Mouse (Mus musculus) frontal cortex, postnatal 14 days (tissue): ENCODE measurements around the gene Usp15.
"Not testable (repeated sequence)": the region's sequence is repeated elsewhere in the genome, so short reads cannot be mapped to it uniquely, and the experiment has no call there.

Experiments used
- DNase-seq, 2 experiments: peaks; one replicate each; pipeline ENCODE4 v3.0.0; 2022; ENCODE audit warnings: low spot score in 2 of 2

Usp15 gene

DNA sequence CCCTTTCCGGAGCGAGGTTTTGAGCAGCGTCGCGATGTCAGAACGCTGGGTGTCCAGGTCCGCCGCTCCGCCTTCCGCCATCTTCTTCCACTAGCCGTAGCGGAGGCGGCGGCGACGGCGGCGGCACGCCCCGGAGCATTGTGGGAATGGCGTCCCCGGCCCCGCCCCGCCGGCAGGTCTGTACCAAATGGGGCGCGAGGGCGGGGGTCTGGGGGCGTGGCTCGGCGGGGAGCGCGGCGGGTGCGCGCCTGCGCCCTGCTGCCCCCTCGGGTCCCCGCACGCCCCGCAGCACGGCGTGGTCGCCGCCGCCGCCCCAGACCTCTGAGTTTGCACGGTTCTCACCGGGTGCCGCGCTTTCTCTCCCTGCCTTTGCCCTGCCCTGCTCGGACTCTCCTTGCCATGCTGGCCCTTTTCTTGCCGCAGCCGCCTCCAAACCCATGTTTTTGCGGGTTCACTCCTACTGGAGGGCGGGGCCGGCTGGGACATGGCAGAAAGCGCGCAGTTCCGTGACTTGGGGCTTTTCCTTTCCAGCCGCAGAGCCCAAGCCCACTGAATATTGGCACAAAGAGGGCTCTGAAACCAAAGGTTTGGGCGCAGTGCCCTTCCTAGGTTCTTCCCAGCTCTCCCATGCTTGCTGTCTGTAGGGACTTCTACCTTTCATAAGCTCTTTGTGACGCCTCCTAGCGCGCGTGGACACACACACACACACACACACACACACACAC lies at the start of gene Usp15:
Gene Usp15 (minus strand): TSS at position 161 of the 725 bp plus-strand sequence.
- DNase-seq: peak; percentile 84 to 88

DNA sequence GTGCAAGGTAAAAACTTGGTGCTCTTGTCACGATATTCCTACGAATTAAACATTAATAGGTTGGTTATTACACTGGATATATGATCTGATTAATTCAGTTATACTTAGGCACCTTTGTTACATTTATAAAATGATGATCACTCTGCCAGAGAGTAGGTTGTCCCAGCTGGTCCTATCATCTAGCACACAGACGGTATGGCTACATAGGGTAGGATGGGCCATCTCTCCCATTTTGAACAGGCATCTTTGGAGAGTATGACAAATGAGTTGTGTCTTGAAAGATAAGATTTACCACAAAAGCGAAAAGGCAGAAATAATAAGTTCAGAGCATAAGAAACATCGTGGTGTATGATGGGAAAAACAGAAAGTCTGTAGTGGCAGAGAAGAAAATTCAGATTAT lies 32.6 kb upstream of the Usp15 start:
- no peak for DNase-seq

DNA sequence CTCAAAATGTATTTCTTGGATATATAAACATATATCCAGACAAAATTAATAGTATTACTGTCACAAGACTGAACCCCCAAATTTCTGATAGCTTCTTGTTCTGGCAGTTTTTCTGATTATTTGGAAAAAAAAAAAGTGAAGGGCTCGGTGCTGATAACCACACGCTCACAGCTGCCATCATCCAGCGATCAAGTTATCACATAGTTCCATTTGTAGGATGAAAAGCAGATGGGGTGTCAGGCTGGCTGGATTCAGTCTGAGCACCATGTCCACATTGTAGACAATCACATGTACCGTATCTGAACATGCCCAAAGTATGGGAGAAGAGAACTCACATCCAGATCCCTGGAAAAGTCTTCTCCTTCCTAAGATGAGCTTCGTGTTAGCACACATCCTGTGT lies 26.0 kb upstream of the Usp15 start:
- no peak for DNase-seq

DNA sequence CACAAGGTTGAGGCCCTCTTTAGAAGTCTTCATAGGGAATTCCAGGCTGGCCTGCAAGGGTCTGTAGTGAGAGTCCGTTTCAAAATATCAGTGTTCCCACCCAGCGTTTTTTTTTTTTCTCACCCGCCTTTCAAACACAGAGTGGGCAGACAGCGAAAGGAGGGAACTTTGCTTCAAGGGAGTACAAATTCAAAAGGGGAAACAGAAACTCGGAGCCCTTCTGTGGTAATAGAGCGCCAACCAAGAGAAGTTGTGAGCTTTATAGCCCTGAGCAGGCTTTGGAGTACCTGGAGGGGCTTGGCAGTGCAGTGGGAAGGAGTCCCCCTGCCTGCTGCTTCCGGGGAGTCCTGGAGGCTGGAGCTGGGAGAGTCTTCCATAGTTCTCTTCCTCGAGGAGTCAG lies 12.7 kb upstream of the Usp15 start:
- DNase-seq: no peak

DNA sequence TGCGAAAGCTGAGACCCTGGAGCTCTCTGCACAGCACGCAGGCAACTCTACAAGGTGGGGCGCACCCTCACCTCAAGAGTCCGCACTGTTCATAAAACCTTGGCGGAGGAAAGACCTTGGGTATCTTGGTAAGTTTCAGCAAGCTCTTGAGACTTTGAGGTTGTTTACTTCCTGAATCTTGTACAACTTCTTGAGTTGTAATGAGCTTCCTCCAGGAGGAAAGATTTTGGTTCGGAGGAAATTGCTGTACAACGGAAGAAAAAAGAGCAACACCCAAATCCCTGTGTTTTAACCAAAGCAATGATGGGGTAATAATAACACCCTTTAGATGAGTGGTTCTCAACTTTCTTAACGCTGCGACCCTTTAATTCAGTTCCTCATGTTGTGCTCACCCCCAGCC lies 11.5 kb upstream of the Usp15 start:
- no peak for DNase-seq

DNA sequence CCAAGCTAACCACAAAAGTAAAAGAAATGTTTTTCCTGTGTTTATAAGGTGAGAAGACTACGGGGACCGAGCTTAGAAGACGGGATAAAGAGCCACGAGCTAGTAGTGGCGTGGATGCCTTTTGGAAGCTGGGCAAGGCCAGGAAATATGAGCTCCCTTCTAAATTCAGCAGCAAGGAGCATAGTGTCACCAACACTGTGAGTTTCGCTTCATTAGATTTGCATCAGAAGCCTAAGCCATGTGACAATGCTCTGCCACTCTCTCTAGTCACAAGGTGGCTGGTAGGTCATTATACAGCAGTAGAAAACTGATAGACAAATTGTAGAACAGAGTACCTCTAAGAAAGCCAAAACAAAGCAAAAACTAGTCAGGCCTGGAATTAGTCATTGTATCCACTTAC lies 9.3 kb upstream of the Usp15 start:
- DNase-seq: no peak

DNA sequence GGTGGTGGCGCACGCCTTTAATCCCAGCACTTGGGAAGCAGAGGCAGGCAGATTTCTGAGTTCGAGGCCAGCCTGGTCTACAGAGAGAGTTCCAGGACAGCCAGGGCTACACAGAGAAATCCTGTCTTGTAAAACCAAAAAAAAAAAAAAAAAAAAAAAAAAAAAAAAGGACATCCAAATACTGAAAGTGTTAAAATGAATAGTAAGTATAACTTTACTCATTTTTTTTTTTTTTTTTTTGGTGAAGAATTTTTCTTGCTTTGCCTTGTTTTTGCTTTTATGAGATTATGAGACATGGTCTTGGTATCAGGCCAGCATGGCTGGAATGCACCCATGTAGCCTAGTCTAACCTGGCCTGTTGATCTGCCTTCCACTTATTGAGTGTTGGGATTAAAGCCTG lies 8.6 kb upstream of the Usp15 start:
- DNase-seq: not testable (repeated sequence)

DNA sequence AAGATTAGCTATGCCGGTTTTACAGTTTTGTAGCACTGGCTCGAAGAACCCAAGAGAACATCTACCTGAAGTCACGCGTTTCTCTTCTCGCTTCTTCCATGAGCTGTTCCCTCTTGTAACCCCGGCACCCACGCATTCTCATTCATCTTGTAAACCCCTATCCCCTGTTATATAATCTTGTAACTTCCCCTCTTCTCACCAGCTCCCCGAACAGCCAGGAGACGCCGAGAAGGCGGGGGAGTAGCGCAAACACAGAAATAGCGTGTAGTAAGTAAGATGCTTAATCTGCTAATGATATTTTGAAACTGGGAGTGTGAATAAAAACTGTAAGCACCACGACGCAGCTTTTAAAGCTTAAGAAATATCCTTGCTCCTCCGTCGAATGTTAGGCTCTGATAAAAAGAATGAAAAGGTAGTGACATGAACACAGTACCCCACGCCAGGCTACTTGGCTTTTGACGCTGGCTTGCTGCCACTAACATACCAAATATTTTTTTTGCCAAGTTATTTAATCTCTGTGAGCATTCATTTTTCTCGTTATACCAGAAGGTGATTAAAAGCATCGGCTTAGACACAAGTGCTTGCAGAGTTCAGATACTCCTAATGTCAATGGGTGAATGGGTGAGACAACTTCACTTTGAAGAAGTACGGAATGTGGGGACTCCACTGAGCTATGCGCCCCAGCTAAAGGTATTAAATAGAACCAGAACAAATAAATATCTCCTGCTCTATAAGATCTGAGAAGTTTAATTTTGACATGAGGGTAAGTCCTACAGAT lies 5.4 kb upstream of the Usp15 start:
- no peak for DNase-seq

DNA sequence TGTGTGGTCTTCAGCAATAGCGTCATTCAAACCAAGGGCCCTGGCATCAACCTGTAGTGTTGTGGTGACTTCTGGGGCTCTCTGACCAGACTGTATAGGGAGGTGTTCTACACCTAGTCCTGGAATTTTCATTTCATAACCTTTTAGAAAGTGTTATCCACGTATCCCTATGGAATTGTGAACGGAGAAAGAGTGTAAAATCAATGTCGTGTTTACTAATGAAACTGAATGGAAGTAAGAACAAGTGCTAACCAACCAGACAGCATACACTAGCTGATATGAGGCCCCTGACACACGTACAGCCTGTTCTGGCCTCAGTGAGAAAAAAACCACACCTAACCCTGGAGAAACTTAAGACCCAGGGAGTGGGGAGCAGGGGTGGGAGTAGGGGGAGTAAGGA lies 4.6 kb upstream of the Usp15 start:
- DNase-seq: no peak

DNA sequence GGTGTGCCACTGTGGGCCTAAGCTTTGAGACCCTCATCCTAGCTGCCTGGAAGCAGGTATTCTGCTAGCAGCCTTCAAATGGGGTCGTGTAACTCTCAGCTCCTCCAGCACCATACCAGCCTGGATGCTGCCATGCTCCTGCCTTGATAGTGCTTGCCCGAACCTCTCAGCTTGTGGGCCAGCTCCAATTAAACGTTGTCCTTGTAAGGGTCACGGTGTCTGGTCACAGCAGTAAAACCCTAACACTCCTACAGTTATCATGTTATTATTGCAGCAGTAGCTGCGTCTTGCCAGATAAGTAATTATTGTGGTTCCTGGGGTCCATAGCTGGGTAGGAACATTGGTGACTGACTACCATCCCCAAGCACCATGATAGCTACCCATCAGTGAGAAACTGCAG lies 4.2 kb upstream of the Usp15 start:
- DNase-seq: no peak

DNA sequence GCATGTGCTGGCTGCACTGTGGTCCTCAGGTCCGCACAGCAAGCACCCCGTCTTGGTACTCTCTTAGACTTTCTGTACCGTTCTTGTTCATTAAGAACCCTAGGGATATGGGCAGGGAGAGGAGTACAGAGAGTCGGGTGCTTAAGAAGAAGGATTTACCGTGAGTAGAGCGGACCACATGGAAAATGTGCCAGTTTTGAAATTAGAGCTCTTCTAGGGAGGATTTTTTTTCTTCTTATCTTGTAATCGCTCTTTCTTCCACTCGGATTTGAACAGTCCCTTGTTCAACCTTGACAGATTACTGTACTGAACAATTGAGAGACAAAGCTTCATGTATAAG lies 3.5 kb upstream of the Usp15 start:
- no peak for DNase-seq

DNA sequence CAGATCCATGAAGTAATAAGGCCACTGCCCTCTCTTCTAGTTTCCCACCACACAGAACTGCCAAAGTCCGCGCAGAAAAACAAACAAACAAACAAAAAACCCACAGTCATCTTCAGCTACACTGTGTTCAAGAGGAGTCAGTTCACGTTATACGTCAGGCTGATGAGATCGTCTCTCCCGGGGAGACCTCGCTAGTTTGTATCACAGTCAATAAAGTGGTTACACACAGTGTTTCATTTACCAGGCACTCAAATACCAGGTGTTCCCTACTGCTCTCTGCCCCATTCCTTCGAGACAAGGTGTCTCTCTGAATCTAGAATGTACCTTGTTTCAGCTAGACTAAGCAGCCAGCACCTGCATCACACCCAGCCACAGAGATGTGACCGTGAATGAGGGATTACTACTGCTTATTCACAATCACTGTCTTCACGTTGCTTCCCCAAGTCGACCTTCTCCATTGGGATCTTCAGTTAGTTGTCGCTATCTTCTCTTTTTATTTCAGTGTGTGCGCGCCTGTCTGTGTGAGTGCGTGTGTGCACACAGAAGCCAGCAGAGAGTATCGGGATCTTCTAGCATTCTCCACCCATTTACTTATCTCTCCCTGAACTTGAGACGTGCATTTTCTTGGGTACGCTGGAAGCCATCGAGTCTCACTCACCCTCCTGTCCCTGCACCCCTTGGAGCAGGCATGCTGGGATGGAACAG lies 3.0 kb upstream of the Usp15 start:
- no peak for DNase-seq

DNA sequence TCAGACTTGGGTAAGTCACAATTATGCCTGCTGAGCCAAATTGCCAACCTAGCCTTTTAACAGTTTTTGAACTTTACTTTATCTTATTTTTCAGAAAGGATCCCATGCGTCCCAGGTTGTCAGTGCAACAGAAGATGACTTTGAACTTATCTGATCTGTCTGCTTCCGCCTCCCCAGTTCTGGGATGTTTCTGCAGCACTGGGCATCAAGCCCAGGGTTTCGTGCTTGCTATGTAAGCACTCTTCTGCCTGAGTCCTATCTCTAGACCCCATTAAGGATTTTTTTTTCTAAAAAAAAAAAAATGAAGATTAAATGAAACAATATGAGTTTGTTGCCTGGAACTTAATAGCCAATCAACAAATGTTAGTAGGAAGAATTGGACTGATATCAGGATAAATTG lies 2.3 kb upstream of the Usp15 start:
- no peak for DNase-seq

DNA sequence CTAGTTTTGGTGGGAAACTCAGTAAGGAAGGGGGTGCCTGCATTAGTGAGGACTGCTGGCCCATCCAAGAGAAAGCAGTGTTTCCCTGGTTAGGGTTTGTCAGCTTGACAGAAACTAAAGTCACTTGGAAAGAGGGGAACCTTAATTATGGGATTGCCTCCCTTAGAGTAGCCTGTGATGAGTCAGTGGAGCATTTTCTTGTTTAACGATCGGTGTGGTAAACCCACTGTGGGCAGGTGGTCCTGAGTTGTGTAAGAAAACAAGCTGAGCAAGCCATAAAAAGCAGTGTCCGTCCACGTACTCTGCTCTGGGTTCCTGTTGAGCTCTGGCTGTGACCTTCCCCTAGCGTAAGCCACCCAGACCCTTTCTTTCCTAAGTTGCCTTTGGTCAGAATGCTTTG lies 1.4 kb upstream of the Usp15 start:
- DNase-seq: no peak

DNA sequence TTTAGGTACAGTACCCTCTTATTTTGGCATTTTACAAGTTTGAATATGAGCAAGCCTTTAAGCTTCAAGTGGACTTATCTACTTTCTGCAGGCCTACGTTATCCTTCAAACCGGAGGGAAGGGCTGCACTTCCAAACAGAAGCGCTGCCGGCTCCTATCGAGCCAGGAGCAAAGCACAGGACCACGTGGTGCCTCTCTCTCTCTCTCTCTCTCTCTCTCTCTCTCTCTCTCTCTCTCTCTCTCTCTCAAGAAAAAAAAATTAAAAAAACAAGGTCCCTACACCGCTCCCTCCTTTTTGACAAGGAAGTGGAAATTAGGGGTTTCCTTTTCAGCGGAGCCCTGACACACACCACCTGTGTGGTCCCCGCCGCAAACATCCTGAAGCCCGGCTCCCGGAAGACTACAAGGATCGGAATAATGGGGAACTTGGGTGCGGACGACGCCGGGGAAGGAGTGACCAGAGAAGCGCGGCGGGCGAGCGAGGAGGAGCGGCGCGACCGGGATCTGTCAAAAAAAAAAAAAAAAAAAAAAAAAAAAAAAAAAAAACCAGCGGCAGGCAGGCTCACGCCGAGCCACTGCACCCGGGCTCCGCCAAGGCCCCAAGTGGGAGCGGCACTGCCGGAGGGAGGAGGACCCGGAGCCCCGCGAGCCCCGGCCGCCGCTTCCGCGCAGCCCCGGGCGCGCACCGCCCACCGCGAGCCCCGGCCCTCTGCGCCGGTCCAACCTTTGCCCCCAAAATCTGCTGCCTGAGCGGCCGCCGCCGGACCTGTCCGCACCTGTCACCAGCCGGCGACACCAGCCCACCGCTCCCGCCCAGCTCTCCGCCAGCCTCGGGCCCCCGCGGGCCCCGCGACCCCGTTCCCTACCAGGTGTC lies 597 bp downstream of the Usp15 start:
- peak in 1 of 2 experiments; percentile 28 for DNase-seq

DNA sequence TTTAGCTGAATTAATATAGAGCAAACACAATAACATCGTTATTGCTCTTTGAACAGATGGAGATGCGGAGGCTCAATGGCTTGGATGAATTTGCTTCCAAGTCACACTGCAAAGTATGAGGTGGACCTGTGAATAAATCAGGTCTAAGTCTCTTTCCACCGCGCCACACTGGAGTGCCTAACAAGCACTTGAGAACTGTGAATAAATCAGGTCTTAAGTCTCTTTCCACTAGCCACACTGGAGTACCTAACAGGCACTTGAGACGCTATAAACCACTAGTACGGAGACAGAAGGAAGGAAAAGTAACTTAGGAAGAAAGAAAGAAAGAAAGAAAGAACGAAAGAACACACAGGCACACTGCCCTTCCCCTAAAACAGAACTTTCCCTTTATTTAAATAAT lies 1.3 kb downstream of the Usp15 start:
- no peak for DNase-seq

DNA sequence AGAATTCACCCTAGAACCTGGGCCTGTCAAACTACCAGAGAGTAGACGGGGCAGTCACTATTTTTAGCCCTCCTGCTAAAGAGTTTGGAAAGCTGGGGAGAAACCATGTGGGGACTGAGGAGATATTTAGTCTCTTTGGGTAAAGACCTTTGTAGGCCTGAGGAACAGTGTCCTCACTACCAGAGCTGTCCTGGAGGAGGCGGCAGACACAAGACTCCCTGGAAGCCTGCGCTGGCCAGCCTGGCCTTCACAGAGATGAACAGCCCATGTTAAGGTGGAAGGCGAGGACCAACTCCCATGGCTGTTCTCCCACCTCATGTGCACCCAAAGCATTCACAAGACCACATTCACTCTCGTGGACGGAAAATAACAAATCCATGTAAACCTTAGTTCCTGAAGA lies 5.8 kb downstream of the Usp15 start:
- DNase-seq: no peak

DNA sequence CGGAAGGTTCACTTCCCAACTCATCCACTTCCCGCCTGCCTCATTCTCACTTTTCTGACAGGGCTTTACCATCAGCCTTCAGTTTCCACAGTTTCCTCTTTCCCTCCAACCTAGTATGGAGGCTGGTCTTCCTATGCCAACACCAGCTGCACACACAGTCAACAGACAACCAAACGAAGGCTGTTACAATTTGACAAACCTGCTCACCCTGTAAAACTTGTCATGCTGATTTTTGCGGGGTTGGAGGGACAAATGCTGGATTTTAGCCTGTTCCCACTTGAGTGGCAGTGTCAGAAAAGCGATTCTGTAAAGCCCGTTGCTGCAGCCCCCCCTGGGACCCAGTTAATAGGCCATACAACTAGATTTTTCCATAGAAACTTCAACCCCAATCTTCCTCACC lies 9.5 kb downstream of the Usp15 start:
- DNase-seq: no peak

DNA sequence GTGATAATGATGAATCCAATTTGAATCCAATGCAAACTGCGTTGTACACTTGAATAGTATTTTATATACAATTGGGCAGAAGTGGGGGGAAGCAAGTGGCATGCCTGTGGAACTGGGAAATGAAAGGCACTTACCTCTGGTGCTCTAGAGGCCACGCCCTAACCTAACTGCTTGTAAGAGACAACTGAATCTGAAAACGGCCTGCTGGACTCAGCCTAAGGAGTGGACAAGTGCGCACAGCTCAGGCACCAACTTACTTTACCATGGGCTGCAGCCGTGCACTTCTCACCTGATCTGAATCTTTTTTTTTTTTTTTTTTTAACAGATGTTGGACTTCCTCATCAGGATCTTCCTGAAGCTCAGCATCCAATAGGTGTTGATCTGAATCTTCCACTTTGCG lies 10.9 kb downstream of the Usp15 start:
- DNase-seq: no peak

DNA sequence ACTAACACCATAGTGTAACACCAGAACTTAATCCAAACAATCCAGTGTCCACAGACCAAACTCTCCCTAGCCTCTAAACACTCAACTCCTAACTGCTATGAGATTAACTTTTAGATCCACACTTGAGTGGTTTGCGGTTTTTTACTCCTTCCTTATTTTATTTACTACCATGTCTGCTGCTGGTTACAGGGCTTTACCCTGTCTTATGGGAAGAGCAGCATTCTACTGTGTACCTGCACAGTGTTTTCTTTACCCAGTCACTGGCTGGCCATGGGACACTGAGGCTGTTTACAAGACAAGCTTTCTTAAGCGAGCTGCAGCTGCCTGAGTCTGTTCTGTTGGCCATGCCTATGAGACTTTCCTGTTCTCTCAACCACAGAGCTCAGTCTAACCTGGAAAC lies 13.1 kb downstream of the Usp15 start:
- DNase-seq: no peak

DNA sequence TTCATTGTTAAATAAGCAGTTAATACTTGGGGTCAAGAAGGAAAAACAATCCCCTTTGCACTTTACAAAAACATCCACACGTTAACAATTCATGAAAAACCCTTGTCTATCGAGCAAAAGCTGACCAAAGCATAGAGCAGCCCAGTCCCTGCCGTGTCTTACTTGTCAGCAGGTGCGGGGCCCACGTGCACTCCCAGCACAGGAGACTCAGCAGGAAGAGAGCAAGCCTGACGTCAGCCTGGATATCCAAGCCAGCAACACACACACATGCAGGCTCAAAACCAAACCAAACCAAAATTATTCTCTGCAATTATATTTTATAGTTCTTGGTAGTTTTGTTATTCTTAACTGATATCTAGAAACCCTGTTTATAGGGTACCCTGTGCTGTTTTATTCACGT lies 13.6 kb downstream of the Usp15 start:
- no peak for DNase-seq

DNA sequence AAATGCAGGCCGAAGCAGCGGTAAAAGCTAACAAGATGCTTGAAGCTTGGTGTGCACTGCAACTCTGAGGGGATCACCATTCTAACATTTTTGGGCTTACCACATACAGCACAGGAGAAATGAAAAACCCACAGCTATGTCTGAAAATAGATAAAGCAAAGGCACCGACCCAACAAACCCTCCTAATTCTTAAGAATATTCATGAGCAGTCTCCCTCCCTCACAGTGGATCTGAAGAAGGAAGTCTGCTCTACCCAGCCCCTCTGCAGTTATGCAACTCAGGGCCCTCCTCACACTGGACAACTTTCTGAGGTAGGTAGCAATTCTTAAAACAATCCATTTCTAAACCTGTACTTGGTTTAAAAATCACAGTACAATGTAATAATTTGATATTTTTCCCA lies 14.4 kb downstream of the Usp15 start:
- no peak for DNase-seq
